Comparison of ENCODE assay signal across 8 mouse cellular contexts in genomic region chrX:12916684-12917083, GRCm38 (mm10).
DNase-seq lines count a peak whose midpoint lies in the region; ATAC-seq lines count a peak whose summit lies in the region.
"Had no signal": no experiment of that assay in that cellular context is flagged by ENCODE, and none has a peak within 500 bp of the region (broad histone marks: within the 10 kb centered on the region; RNA-seq: fewer than 3 reads in every experiment).

No protein-coding gene starts in this region.

- H3K27ac ChIP-seq in liver, embryonic 11.5 days (ENCODE audit: low read depth, low read length) = no peak overlapping the region
- no peak overlapping the region for H3K27ac ChIP-seq in embryonic facial prominence, embryonic 14.5 days (replicated peaks; ENCODE audit: low read depth, low read length)
- H3K27ac ChIP-seq in intestine, embryonic 15.5 days = no peak overlapping the region
- no peak overlapping the region for H3K27ac ChIP-seq in neural tube, embryonic 13.5 days (replicated peaks)
- H3K27ac ChIP-seq: liver, embryonic 14.5 days had no signal

- H3K4me1 ChIP-seq in liver, embryonic 11.5 days (replicated peaks; ENCODE audit: control insufficient read depth, insufficient read depth, low read length) = no peaks in the 10 kb centered on the region
- H3K4me1 ChIP-seq in embryonic facial prominence, embryonic 14.5 days (ENCODE audit: control insufficient read depth, insufficient read depth, low read length) = no peaks in the 10 kb centered on the region
- H3K4me1 ChIP-seq in intestine, embryonic 15.5 days (replicated peaks) = no peaks in the 10 kb centered on the region
- peaks cover 4% of the 10 kb centered on the region; the same call in 1 of the 2 replicates for H3K4me1 ChIP-seq in neural tube, embryonic 13.5 days (replicated peaks)

- ATAC-seq in liver, embryonic 11.5 days (replicated peaks; ENCODE audit: low FRiP score) = no peak
- peak; percentile 72; the same call in 1 of the 2 replicates for ATAC-seq in embryonic facial prominence, embryonic 14.5 days (ENCODE audit: low read depth)
- ATAC-seq in intestine, embryonic 15.5 days = peak; percentile 43; the same call in 1 of the 2 replicates
- ATAC-seq in neural tube, embryonic 13.5 days (ENCODE audit: low read depth) = no peak
- no peak for ATAC-seq in megakaryocyte-erythroid progenitor cell, adult 5-6 weeks (replicated peaks; ENCODE audit: low FRiP score, low TSS enrichment, poor library complexity, severe bottlenecking)

- DNase-seq in liver, embryonic 11.5 days (ENCODE audit: low spot score) = no peak
- no peak for DNase-seq in liver
- peak; percentile 18 for DNase-seq in embryonic facial prominence, embryonic 14.5 days (ENCODE audit: low spot score)
- DNase-seq in cerebellum, postnatal 4 days (ENCODE audit: low spot score in 2 of 2) = no peak

- H3K36me3 ChIP-seq in liver, embryonic 11.5 days (ENCODE audit: control insufficient read depth, insufficient read depth, low read length) = no peaks in the 10 kb centered on the region
- H3K36me3 ChIP-seq in embryonic facial prominence, embryonic 14.5 days (ENCODE audit: control insufficient read depth, insufficient read depth, low read length) = no peaks in the 10 kb centered on the region
- H3K36me3 ChIP-seq in intestine, embryonic 15.5 days = no peaks in the 10 kb centered on the region
- H3K36me3 ChIP-seq in neural tube, embryonic 13.5 days = no peaks in the 10 kb centered on the region

- no peak overlapping the region for H3K4me3 ChIP-seq in liver, embryonic 11.5 days (ENCODE audit: low read depth, low read length)
- peak overlapping the region; percentile 3; the same call in 1 of the 2 replicates for H3K4me3 ChIP-seq in embryonic facial prominence, embryonic 14.5 days (ENCODE audit: low read depth, low read length)
- no peak overlapping the region for H3K4me3 ChIP-seq in intestine, embryonic 15.5 days (replicated peaks)
- no peak overlapping the region for H3K4me3 ChIP-seq in neural tube, embryonic 13.5 days

- H3K9me3 ChIP-seq in liver, embryonic 11.5 days (ENCODE audit: control insufficient read depth, low read length) = no peaks in the 10 kb centered on the region
- no peaks in the 10 kb centered on the region for H3K9me3 ChIP-seq in embryonic facial prominence, embryonic 14.5 days (ENCODE audit: control insufficient read depth, low read length)
- no peaks in the 10 kb centered on the region for H3K9me3 ChIP-seq in intestine, embryonic 15.5 days
- H3K9me3 ChIP-seq in neural tube, embryonic 13.5 days = no peaks in the 10 kb centered on the region

- H3K9ac ChIP-seq in liver, embryonic 11.5 days (ENCODE audit: low read depth, low read length) = no peak overlapping the region
- H3K9ac ChIP-seq in embryonic facial prominence, embryonic 14.5 days (ENCODE audit: low read depth, low read length) = no peak overlapping the region
- H3K9ac ChIP-seq in intestine, embryonic 15.5 days = peak overlapping the region; percentile 17; the same call in 1 of the 2 replicates
- H3K9ac ChIP-seq in neural tube, embryonic 13.5 days = no peak overlapping the region
- H3K9ac ChIP-seq: liver, embryonic 14.5 days had no signal

- WGBS in liver, embryonic 11.5 days = 32% methylated on average over 11 of the region's 11 CpGs
- WGBS in embryonic facial prominence, embryonic 14.5 days = 40% methylated on average over 10 of the region's 11 CpGs
- 28% methylated on average over 11 of the region's 11 CpGs for WGBS in intestine, embryonic 15.5 days
- WGBS in neural tube, embryonic 13.5 days = 33% methylated on average over 11 of the region's 11 CpGs

- peak overlapping the region; percentile 39; the same call in 1 of the 2 replicates for H3K4me2 ChIP-seq in liver, embryonic 11.5 days
- H3K4me2 ChIP-seq in embryonic facial prominence, embryonic 14.5 days (ENCODE audit: low read depth, low read length) = peak overlapping the region; percentile 44
- H3K4me2 ChIP-seq in intestine, embryonic 15.5 days (replicated peaks) = peak overlapping the region; percentile 45
- peak overlapping the region; percentile 36 for H3K4me2 ChIP-seq in neural tube, embryonic 13.5 days

- H3K27me3 ChIP-seq in liver, embryonic 11.5 days (replicated peaks; ENCODE audit: control insufficient read depth, insufficient read depth, low read length) = peaks cover 5% of the 10 kb centered on the region; the same call in 1 of the 2 replicates
- H3K27me3 ChIP-seq in embryonic facial prominence, embryonic 14.5 days (replicated peaks; ENCODE audit: control insufficient read depth, insufficient read depth, low read length) = no peaks in the 10 kb centered on the region
- H3K27me3 ChIP-seq in intestine, embryonic 15.5 days (replicated peaks) = 0 out of 2 replicates have a peak, but pooled peaks cover 4% of the 10 kb centered on the region
- no peaks in the 10 kb centered on the region for H3K27me3 ChIP-seq in neural tube, embryonic 13.5 days

Comparison
In these comparisons a context has a peak if more than half of its experiments do, and no peak if none do; other contexts are left out.
1. ATAC-seq: peak in embryonic facial prominence, embryonic 14.5 days (single experiment) and intestine, embryonic 15.5 days (single experiment); none in liver, embryonic 11.5 days (single experiment), neural tube, embryonic 13.5 days (single experiment) and megakaryocyte-erythroid progenitor cell, adult 5-6 weeks (single experiment).
2. Peak in every context shown above with its lines, with median percentiles within 50 percentile points of each other: H3K4me2 ChIP-seq.